Mouse (Mus musculus): ENCODE measurements at regions not wholly inside any gene's neighbourhood (a gene's known extent, or its start where the extent isn't known, plus 50 kb on each side); places are given as distances from the start of the nearest gene placed in this dataset.

- TF ChIP-seq CTCF (IDR thresholded peaks at IDR 0.05; ENCODE audit: extremely low read depth, insufficient read depth, low read length) (no peak), POLR2A (IDR thresholded peaks at IDR 0.05; ENCODE audit: extremely low read depth, insufficient read depth, low read length) (no peak)
These were observed 81.5 kb upstream of the Mocs1 start for GRCm38 (mm10) chr17:49346701-49347100.
